Mouse (Mus musculus): ENCODE measurements around the gene Fkbp8.

The Fkbp8 gene

DNA sequence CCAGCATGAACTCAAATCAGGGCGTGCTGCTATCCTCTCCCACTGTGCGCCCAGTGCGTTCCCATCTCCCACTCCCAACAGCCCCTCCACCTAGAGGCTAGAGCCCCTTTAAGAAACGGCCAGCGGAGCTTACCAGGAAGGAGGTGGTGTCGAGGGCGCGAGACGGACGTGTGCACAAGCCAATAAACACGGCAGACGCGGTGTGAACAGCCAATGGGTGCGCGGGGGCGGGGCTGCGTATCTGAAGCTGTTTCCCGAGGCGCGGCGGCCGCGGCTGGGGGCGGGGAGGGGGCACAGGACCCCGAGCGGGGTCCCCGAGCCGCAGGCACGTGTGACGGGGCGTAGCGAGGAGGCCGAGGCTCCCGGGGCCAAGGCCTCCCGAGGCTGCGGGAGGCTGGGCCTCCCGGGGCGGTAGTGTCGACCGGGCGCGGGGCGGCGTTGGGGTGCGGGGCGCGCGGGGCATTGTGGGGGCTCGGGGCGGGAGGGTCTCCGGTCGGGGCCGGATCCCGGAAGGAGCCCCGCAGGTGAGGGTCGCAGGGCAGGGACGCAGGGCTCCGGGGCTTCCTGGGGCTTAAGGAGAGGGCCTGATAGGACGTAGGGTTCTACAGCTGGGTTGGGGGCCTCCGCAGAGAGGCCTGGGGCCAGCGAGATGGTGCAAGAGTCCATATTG lies at the start of gene Fkbp8, which contains the start of gene Kxd1:
TSS of gene Fkbp8 (plus strand) at position 213 of the 670 bp plus-strand sequence.
TSS of gene Kxd1 (minus strand) at position 445 of the 670 bp plus-strand sequence.
- peak; percentile 86 for ATAC-seq (ENCODE audit: low TSS enrichment)

DNA sequence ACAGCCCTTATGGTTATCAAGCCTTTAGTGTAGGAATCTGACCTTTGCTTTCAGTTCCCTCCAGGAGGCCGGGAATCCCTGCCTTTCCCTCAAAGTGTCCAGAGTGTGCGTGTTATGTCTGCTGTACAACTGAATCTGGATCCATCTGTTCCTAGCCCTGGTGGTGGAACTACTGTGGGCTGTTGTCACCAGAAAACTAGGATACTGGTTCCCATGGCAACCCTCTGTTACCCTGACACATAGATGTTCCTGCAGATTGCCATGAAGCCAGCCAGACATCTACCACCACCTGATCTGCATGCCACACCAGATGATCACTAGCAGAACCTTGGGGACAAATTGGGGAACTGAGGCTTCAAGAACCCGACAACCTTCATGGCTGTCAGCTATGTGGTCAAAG lies 45.6 kb upstream of the Fkbp8 start:
- ATAC-seq (ENCODE audit: low TSS enrichment) = peak; percentile 77

DNA sequence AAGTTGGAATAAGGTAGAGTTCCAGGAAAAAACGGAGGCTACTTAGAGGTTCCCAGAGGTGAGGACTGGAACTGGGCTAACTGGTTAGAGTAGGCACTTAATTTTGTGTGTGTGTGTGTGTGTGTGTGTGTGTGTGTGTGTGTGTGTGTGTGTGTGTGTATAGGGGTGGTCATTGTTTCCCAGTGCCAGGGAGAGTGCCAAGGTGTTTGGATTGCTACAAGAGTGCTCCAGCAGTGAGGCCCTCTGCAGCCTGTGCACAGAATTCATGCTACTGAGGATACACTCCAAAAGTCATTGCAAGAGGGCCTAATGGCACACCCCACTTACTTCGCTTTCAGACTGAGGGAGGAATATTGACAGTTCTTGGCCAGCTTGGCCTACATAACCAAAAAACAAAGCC lies 44.6 kb upstream of the Fkbp8 start:
- ATAC-seq (ENCODE audit: low TSS enrichment) = no peak

DNA sequence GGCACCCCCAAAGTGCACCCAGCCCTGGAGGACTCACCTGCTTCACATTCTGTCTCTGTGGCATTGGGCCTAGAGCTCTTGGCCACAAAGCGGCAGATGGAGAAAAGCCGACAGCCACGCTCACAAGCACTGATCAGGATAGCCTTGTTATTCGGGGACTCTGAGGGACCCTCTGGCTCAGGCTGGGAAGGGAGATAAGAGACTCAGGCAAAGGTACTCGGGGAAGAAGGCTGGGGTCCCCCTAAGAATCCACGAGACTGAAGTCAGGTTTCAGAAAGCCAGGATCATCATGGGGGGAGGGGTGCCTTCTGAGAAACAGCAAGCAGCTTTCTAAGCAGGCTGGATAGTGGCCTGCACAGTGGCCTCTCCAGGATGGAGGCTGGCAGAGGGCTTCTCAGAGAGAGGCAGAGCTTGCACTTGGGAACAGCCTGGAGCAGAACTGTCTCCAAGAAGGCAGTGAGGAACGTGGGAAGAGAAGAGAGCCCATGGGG lies 41.3 kb upstream of the Fkbp8 start:
- ATAC-seq (ENCODE audit: low TSS enrichment) = peak; percentile 29; the same call in 1 of the 2 replicates

DNA sequence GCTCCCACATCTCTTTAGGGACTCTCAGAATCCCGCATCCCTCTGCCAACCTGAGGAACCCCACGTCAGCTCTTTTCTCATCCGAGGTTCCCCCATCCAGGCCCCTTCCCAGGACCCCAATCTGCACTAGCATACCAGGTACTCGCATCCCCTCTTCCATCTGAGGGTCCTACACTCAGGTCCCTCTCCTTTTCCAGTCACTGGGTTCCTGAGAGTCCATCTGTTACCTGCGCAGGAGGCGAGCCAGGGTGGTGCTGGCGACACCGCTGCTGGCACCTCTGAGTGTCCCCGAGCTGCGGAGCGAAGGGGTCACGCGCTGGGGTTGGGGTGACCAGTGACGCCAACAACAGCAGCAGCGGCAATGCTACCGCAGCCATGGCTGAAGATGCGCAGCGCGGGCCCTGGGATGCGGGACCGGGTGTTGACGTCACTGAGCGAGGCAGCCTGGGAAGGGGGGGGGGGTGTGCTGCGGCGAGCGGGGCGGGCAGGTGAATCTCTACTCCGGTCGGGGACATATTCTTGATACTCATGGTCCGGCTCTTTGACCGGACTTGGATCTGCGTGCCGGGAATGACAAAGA lies 40.5 kb upstream of the Fkbp8 start, which contains the start of gene Tmem59l:
TSS of gene Tmem59l (minus strand) at position 418 of the 580 bp plus-strand sequence.
- peak; percentile 70; the same call in 1 of the 2 replicates for ATAC-seq (ENCODE audit: low TSS enrichment)

DNA sequence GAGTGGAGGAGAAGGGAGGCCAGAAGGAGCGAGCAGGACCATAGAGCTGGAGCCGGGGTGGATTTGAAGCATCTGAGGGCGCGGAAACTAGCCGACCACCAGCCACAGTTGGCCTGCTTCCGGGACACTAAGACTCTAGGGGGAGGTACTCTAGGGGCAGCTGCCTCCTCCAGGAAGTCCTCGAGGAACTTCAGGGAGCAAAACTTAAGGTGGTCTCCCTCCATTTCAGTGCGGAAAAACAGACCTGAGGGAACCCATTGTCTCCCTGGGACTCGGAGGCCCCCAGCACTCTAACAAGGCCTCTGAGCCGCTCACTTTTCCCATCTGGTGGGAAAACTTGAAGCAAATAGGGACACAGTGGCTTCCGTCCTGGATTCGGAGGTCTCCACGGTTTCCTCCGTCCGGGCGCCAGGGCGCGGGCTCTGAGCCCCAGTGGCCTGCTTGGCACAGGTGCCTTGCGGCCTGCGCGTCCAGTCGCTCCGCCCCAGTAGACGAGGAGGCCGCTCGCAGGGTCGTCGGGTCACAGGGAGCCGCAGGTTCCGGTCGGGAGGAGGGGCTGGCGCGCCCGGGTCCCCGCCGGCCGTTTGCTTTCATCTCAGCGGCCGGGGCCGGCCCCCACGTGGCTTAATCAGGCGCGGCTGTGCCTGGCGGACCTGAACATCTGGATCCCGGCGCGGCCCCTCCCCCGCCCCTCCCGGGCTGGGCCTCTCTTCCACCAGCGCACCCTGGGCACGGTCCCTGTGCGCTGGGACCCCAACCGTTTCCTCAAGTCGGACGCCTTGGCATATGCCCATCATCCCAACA lies 39.3 kb upstream of the Fkbp8 start:
- ATAC-seq (ENCODE audit: low TSS enrichment) = no peak

DNA sequence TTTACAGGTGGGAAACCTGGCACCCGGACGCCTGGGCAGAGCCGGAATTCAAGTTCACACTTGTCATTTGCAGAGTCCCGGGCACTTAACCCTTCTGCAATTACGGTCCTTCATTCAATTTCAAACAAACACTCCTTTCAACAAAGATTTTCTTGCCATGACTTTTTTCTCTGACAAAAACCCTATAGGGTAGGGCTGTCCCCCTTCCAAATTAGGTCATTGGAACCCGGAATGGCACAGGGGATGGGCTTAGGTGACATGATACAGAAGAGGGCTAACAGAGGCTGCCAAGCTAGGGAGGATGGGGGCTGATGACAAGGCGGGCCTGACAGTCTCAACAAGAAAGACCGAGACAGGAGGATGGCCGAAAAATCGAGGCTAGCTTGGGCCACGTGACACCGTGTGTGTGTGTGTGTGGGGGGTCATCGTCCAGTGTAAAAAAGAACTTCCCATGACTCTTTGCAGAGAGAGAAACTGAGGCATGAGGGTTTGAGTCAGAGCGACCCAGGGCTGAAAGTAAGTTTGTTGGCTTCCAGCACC lies 38.5 kb upstream of the Fkbp8 start:
- no peak for ATAC-seq (ENCODE audit: low TSS enrichment)

DNA sequence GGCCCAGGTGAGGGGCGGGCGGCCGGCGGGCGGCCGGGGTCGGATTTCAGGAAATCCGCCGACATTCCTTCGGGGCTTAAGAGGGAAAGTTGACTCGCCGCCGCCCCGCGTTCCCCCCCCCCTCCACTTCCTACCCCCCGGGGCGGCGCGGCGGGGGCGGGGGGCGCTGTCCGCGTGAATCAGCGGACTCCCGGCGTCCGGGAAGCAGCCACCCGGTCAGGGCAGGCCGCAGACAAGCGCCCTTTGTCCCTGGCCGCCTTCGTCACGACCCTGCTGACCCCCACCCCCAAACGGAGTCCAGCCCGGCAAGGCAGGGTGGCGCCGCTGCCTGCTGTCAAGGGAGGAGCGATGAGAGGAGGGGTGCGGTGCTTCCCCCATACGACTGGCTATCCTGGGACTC lies 37.9 kb upstream of the Fkbp8 start:
- no peak for ATAC-seq (ENCODE audit: low TSS enrichment)

DNA sequence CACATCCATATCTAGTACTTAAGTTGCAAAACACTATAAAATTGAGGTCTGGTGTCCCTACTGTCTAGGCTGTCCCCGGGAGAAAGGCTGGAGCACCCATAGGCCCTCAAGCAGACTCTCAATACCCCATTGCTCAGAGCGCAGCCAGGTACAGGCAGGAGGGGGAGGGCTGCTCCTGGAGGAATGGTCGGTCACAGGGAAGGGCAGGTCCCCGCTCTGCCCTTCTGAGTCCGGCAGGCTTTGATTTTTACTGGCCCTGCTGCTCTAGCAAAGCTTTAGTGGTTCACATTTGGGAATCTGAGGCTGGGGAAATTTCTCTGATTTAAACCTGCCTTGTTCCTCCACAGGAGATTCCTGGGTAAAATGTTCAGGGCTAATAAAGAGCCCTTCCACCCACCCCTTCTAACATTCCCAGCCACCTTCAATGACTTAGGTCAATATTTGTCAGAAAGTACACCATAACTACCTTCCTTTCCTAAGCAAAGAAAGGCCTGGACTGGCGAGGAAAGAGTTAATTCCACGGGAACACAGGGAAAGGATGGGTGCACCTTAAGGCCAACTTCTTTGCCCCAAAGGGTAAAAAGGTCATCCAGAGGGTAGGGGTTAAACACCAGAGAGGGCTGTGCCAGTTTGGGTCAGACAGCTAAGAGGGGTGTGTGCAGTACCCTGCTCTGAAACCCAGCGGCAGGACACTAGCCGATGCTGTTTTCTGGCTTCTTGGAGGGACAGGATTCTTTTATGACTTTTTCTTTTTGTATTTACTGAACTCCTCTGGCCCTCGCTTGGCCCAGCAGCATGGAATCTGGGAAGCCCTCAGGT lies 37.3 kb upstream of the Fkbp8 start:
- no peak for ATAC-seq (ENCODE audit: low TSS enrichment)

DNA sequence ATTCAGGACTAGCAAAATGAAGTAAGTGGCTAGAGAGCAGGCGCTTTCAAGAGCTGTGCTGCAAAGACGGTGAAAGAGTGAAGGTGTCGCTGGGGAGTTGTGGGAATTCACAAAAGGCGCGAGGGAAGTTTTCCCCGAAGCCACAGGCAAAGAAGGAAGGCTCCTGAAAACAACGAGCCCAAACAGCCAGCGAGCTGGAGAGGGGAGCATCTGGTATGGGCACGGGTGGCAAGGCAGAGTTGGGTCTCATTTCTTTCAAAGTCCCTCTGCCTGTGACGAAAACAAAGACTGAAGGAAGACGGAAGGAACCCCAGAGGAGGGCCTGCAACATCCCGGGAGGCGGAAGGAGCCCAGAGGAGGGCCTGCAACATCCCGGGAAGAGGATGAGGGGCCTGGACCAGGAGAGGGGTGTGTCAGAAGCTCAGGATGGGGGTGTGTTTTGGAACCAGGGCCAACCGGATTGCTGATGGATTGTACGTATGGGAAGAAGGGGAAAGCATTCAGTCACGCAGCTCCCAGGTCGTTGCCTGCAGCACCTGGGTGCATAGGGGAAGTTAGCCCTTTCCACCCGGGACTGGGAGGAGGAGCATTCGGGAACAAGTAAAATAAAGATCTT lies 36.5 kb upstream of the Fkbp8 start:
- no peak for ATAC-seq (ENCODE audit: low TSS enrichment)

DNA sequence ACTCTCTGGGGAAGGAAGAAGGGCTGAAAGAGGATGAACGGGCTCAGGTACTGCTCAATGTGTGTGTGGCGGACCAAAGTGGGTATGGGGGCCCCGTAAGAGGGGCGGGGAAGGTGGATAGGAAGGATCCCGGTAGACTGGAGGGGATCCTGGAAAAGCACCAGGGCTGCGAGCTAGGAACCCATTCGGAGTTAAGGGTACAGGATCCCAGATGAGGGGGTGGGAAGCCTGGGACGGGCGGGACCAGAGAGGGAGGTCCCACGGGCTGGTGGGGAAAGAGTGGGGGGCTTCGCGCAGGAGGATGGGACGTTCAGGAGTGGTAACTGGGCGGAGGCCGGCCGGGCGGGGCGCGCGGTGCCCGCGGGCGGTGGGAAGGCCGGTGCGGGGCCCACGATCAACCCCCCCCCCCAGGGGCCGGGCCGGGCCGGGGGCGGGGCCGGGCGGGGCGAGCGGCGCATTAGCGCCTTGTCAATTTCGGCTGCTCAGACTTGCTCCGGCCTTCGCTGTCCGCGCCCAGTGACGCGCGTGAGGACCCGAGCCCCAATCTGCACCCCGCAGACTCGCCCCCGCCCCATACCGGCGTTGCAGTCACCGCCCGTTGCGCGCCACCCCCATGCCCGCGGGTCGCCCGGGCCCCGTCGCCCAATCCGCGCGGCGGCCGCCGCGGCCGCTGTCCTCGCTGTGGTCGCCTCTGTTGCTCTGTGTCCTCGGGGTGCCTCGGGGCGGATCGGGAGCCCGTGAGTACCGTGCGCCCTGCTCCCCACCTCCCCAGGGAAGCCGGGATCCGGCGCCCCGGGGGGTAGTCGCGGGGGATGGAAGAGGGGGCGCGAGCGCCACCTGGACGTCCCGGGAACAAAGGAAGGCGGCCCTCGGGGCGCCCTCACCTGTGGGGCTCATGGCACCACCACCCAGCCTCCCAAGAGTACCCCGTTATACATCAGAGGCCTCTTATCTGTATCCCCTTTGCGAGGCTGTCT lies 34.6 kb upstream of the Fkbp8 start, which contains the start of gene Crlf1:
TSS of gene Crlf1 (plus strand) at position 495 of the 977 bp plus-strand sequence.
- ATAC-seq (ENCODE audit: low TSS enrichment) = no peak

DNA sequence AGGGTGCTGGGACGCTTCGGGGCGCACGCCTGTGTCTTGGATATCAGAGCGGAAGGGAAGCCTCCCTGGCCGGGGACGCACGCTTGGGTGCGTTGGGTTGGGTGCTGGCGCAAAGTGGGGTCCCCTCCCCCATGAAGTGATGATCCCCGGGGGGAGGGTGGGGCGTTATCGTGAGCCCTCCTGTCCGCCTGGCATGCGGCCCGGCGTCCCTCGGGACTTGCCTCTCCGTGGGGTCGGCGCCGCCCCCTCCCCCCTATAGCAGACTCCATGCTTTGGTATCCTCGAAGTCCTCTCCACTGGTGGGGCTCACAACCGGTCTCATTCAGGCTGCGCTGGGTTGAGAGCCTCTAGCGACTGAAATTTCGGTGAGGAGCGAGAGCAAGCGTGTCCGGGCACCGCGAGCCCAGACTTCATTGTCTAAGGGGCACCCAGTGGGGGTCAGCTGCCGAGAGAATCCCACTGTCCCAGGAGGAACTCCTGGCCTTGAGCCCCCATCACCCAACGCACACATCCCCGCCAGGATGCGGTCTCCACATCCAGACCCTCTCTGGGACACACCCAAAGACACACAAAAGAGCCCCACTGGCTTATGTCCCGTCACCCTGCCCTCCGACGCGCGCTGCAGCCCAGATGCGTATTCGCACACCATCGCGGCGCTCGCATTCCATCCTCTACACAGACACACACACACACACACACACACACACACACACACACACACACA lies 33.7 kb upstream of the Fkbp8 start:
- no peak for ATAC-seq (ENCODE audit: low TSS enrichment)

DNA sequence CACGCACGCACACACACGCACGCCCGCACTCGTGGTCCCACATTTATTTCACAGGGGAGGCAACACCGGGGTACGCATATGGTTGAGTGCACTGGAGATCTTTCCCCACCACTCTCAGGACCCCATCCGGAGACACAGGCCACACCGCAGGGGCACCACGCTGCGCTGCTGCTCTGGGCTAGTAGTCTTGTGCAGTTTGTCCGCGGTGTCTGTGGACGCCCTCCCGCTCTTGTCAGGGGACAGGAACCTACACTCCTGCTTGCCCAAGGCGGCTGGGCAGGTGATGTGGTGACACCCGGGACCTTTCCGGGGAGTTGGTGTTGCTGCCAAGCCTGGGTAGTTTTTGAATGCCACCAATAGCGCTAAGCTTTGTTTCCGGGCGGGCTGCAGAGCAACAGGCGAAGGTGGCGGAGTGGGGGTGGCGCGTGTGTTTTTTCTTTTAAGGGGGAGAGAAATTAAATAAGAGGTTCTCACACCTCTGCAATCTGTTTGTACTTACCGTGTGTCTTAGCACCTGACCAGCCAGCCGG lies 33.0 kb upstream of the Fkbp8 start:
- no peak for ATAC-seq (ENCODE audit: low TSS enrichment)

DNA sequence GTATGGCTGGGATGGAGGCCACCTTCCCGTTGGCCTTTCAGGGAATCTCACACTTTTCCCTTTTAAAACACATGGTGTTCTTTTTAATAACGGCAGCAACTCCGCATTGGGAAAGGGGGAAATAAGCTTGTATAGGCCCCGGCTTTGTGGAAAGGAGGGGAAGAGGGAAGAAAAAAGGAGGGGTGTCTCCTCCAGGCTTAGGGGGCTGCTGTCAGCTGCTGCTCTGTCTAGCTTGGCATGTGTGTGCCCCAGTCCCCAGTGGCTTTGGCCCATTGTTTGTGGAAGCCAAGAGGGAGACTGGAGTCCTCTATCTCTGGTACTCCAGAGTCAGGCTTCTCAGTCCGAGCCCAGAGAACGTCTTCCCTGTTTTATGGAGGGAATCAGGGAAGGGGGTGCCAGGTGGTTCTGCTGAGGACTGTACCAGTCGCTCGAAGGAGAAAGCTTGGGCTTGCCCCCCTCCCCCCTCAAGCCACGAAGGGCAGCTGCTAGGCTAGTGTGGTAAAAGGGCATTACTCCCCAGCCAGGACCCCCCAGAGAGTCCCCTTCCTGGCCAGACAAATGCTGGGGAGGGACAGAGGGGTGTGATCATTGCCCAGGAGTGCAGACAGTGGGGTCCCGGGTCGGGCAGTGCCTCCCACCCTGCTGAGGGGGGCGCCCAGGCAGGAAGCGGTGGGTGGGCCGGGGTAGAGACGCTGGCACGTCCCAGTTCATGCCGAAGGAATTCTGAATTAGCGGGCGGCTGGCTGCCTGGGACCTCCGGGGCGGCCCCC lies 32.3 kb upstream of the Fkbp8 start:
- no peak for ATAC-seq (ENCODE audit: low TSS enrichment)

DNA sequence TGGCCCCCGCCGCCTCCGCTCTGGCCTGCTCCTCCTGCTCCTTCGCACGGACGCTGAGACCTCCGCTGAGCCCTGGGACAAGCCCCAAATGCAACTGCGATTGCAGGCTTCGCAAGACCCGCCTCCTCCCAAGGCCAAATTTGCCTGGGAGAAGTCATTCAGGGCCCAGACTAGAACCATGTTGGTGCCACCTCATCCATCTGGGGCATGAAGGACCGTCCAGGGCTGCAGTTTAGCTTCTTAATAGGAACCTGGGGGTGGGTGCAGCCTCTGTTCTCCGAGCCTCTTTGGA lies 31.8 kb upstream of the Fkbp8 start:
- no peak for ATAC-seq (ENCODE audit: low TSS enrichment)

DNA sequence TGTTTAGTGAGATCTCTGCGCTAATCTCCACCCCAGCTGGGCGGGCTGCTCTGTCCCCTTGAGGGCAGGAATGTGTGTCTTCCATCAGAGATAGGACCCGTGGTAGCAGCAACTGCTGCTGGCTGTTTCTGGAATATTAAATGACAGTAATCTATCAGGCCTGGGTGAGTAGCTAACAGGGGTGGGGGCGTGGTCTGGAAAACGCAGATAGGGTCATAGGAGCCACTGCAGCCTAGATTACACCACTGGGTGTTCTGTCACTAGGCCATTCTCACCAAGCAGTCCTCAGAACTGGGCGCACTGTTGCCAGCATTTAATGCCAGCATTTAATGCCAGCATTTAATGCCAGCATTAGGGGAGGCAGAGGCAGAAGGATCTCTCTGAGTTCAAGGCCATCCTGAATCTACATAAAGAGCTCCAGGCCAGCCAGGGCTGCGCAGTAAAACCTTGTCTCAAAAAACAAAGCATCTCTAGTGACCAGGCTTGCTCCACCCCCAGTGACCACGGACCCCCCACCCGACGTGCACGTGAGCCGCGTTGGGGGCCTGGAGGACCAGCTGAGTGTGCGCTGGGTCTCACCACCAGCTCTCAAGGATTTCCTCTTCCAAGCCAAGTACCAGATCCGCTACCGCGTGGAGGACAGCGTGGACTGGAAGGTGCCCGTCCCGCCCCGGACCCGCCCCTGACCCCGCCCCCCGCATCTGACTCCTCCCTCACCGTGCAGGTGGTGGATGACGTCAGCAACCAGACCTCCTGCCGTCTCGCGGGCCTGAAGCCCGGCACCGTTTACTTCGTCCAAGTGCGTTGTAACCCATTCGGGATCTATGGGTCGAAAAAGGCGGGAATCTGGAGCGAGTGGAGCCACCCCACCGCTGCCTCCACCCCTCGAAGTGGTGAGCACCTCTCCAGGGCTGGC lies 26.9 kb upstream of the Fkbp8 start:
- no peak for ATAC-seq (ENCODE audit: low TSS enrichment)
